Mouse (Mus musculus): ENCODE results near the gene Ddx43. TPM values are rescaled to one million over a fixed set of nuclear protein-coding genes. Genes with fewer than 3 reads are reported as not detected.

The Ddx43 gene
- total RNA-seq, 2 experiments from 2014 or later, result not detected

DNA sequence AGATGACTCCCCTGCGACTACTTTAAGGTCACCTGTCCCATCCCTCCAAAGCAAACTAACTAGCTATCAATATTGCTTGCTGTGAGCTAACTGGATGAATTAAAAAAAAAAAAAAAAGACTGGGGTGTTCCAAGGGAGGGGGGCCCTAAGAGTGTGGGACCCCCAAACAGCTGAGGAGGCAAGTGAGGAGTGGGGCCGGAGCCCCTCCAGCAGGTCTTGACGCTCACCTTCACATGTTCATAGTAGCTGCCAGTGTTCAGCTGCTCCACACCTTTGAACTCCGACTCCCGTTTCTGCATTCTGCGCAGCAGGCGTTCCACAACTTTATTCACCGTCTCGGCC lies 46.6 kb downstream of the Ddx43 start:
- ATAC-seq (ENCODE audit: poor library complexity, severe bottlenecking), result no peak

DNA sequence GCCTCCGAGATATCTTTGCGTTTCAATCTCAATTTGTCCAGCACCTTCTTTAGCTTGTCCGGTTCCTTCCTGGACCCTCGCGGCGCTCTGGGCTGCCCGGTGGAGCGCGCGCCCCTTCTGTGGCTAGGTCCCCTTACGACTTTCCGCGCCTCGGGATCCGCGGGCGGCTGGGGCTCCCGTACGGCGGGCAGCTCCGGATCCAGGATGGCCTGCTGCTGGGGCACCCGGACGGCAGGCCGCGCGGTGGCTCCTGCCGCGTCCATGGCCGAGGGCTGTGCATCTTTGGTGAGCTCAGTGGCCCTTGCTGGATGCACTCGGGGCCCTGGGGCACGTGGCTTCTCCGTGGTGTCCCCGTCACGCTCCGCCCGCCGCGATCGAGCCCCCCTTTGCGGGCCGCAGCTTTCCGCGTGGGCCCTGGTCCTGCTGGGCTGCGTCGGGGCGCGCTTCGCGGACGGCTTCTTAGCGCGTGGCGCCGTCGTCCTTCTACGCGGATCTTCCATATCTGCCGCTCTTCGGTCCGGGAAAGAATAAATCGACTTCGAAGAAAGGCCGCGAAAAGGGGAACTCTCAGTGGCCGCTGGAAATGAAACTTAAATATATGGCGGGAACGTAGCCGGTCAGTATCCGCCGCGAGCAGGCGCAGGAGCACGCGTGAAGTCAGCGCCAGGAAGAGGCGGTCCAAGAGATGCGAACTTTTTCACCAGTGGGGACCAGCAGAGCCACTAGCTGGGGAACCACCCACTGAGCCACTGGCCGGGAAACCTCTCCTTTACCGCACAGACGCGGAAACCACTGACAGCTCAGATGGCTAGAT lies 47.2 kb downstream of the Ddx43 start, which contains the start of gene Cgas:
Cgas (minus strand) TSS at position 659 of the 814 bp plus-strand sequence.
- ATAC-seq (ENCODE audit: poor library complexity, severe bottlenecking), result peak; percentile 91

DNA sequence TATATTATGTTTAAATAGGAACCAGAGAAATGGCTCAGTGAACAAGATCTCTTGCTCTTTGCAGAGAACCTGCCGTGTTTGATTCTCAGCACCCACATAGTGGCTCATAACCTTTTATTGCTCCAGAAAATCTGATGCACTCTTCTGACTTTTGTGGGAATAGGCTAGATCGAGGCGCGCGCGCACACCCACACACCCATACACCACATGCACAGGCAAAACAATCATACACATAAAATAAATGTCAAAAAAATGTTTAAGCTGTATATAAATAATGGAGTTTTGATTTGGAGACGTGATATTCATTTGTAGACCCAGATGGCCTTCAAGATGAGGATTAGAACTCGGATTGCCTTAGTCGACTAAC lies 52.0 kb downstream of the Ddx43 start:
- ATAC-seq (ENCODE audit: poor library complexity, severe bottlenecking), result no peak

DNA sequence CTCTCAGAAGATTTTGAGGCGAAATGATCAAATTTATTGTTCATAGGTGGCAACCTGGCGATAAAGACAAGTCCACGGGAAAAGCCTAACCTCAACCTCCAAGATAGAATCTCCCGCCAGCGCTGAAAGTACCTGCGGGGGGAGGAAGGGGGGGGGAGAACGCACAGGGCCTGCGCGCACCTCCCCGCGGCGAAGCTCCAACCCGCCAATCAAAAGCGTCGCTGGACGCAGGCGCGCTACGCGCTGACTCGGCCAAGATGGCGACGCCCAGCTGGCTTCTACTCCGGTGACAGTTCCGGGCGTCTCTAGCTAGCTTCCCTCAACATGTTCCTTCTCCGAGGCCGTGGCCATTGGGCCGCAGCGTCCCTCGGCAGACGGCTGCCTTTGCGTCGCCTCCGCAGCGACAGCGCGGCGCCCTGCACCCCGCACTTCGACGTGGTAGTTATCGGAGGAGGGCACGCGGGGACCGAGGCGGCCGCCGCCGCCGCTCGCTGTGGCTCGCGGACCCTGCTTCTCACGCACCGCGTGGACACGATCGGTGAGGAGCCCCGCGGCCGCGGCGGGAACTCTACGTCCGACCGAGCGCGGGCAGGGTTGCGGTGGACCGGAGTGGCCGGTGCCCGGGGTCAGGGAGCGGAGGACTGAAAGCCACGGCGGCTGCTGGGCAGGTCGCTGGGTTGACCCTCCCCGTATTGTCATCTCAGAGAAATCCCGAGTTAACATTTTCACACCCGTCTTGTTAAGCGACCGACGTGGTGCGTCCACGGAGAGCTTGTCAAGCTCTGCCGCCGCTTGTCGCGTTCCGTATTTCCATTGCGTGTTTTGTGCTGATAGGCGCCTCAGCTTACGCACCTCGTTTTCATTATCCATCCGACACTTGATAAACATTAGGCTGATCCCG lies 52.6 kb downstream of the Ddx43 start, which contains the start of the genes Mto1 and Gm17324:
Mto1 (plus strand) TSS at position 236 of the 901 bp plus-strand sequence.
Gm17324 (minus strand) TSS at position 814 of the 901 bp plus-strand sequence.
- peak; percentile 80 for ATAC-seq (ENCODE audit: poor library complexity, severe bottlenecking)

DNA sequence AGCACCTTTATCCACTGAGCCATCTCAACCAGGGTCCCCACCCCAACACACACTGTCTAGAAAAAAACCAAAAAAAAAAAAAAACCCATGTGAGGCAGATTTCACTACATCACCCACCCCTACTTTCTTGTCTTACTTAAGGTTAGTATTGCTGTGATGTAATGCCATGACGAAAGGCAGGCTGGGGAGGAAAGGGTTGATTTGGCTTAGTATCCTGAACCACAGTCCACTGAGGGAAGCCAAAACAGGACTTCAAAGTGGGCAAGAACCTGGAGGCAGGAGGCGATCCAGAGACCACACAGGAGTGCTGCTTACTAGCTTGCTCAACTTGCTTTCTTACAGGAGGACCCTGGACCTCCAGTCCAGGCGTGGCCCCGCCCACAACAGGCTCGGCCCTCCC lies 54.8 kb downstream of the Ddx43 start:
- ATAC-seq (ENCODE audit: poor library complexity, severe bottlenecking), result no peak

DNA sequence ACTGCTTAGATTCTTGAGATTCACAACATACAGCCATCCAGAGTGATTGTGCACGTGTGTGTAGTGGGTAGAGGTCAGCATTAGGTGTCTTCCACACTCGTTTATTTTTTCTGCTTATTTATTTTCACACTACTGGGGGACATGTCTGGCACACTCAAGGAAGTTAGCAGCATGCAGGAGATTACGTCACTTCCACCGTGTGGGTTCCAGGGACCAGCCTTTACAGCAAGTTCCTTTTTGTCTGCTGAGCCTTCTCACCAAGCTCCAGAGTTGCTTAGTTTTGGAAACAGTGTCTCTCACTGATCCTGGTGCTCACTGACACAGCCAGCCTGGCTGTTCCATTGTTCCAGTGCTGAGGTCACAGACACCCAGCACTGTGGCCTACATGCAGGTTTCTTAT lies 55.8 kb downstream of the Ddx43 start:
- peak; percentile 77 for ATAC-seq (ENCODE audit: poor library complexity, severe bottlenecking)

DNA sequence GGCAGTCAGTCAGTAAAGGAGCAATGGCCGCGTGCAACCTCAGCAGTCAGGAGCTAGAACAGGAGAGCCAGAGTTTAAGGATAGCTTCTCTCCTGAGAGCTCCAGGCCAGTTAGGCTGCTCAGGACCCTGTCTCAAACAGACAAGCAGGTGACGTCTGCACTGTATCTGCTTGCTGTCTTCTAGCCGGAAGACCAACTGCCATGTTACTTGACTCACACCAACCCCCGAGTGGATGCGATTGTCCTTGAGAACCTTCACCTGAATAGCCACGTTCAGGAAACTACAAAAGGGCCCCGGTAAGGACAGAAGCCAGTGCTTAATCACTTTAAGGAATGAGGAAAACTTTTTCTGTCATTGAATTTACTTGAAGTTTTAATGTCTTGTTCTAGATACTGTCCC lies 61.4 kb downstream of the Ddx43 start:
- no peak for ATAC-seq (ENCODE audit: poor library complexity, severe bottlenecking)

DNA sequence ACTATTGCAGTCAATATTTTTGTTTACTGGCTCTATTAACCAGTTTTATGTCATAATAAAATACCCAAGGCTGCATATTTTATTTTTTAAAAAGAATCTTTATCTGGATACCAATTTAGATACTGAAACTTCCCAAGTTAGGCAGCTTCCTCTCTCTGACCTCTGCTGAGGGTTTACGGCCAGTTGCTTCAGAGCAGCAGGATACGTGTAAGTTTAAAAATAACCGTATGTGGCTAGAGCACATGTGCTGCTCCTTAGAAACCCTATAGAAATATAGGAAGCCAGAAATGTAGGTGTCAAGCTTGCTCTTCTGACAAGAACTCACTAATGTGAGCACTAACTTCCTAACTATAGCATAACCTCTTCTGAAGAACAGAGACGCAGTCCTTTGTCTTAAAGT lies 67.8 kb downstream of the Ddx43 start:
- peak; percentile 98 for ATAC-seq (ENCODE audit: poor library complexity, severe bottlenecking)

DNA sequence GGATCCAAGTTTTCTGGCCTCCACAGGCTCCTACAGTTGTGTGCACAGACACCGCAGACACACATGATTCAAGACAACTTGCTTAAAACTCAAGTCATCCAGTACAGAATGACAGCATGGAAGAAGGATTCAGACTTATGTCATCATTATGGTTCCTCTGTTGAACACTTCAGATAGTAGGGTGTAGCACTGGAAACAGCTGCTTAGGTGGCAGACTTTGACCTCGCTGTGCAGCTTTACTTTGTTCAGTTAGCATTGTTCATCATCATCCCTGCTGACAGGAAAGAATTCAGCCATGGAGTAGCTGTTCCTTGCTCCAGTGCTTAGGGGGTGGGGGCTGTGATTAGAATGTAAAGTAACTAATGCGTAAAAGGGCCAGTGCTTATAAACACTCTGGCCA lies 70.1 kb downstream of the Ddx43 start:
- no peak for ATAC-seq (ENCODE audit: poor library complexity, severe bottlenecking)

Other genes starting within 250 kb of the Ddx43 start
- gene Gsta4, start 213.0 kb upstream of the Ddx43 start, total RNA-seq (2015), result 0.27 TPM in 1 of 2 replicates, not detected in the other
- gene Gsta4, start 213.0 kb upstream of the Ddx43 start, total RNA-seq (2017), result not detected in 2 replicates
- not detected in 2 replicates for gene Gsta1, start 165.1 kb upstream of the Ddx43 start, total RNA-seq (2015)
- not detected in 2 replicates for gene Gsta1, start 165.1 kb upstream of the Ddx43 start, total RNA-seq (2017)
- not detected in 2 replicates for gene Gm3776, start 138.6 kb upstream of the Ddx43 start, total RNA-seq (2015)
- not detected in 2 replicates for gene Gm3776, start 138.6 kb upstream of the Ddx43 start, total RNA-seq (2017)
- not detected in 2 replicates for gene Gm10639, start 105.9 kb upstream of the Ddx43 start, total RNA-seq (2015)
- gene Gm10639, start 105.9 kb upstream of the Ddx43 start, total RNA-seq (2017), result not detected in 2 replicates
- not detected in 2 replicates for gene Omt2a, start 81.0 kb upstream of the Ddx43 start, total RNA-seq (2015)
- not detected in 2 replicates for gene Omt2a, start 81.0 kb upstream of the Ddx43 start, total RNA-seq (2017)
- gene Omt2b, start 68.2 kb upstream of the Ddx43 start, total RNA-seq (2015), result not detected in 2 replicates
- gene Omt2b, start 68.2 kb upstream of the Ddx43 start, total RNA-seq (2017), result not detected in 2 replicates
- gene Gsta2, start 40.0 kb upstream of the Ddx43 start, total RNA-seq (2015), result not detected in 2 replicates
- gene Gsta2, start 40.0 kb upstream of the Ddx43 start, total RNA-seq (2017), result not detected in 2 replicates
- gene Dppa5a, start 27.6 kb upstream of the Ddx43 start, total RNA-seq (2015), result not detected in 2 replicates
- not detected in 2 replicates for gene Dppa5a, start 27.6 kb upstream of the Ddx43 start, total RNA-seq (2017)
- gene Ooep, start 17.1 kb upstream of the Ddx43 start, total RNA-seq (2015), result not detected in 2 replicates
- not detected in 2 replicates for gene Ooep, start 17.1 kb upstream of the Ddx43 start, total RNA-seq (2017)
- 18.4 and 21.4 TPM in 2 replicates for gene Cgas, start 47.5 kb downstream of the Ddx43 start, total RNA-seq (2015)
- 12.1 and 14.5 TPM in 2 replicates for gene Cgas, start 47.5 kb downstream of the Ddx43 start, total RNA-seq (2017)
- gene Mto1, start 52.4 kb downstream of the Ddx43 start, total RNA-seq (2015), result 21.1 and 22.3 TPM in 2 replicates
- gene Mto1, start 52.4 kb downstream of the Ddx43 start, total RNA-seq (2017), result 26.4 and 28.9 TPM in 2 replicates
- gene Gm17324, start 53.0 kb downstream of the Ddx43 start, total RNA-seq (2015), result not detected in 2 replicates
- gene Gm17324, start 53.0 kb downstream of the Ddx43 start, total RNA-seq (2017), result not detected in 2 replicates
- gene Eef1a1, start 93.4 kb downstream of the Ddx43 start, total RNA-seq (2015), result 11,658 and 12,645 TPM in 2 replicates
- 9,740 and 9,937 TPM in 2 replicates for gene Eef1a1, start 93.4 kb downstream of the Ddx43 start, total RNA-seq (2017)
- gene Slc17a5, start 192.3 kb downstream of the Ddx43 start, total RNA-seq (2015), result 8.8 and 10.2 TPM in 2 replicates
- gene Slc17a5, start 192.3 kb downstream of the Ddx43 start, total RNA-seq (2017), result 5.6 and 8.0 TPM in 2 replicates
- 2.0 and 3.2 TPM in 2 replicates for gene Cd109, start 219.8 kb downstream of the Ddx43 start, total RNA-seq (2015)
- gene Cd109, start 219.8 kb downstream of the Ddx43 start, total RNA-seq (2017), result 2.2 and 2.5 TPM in 2 replicates